Mouse (Mus musculus): ENCODE measurements around the gene Baz1b. TPM values are rescaled to one million over a fixed set of nuclear protein-coding genes. Genes with fewer than 3 reads are reported as not detected.

The Baz1b gene
- polyA plus RNA-seq, 1 experiment = 39.9 TPM

GRCm38 (mm10) chr5:135292001-135292400 lies 104.9 kb downstream of the Baz1b start:
- no peaks in the 10 kb centered on the region for H3K79me3 ChIP-seq (ENCODE audit: low read depth)
- no peaks in the 10 kb centered on the region for H3K79me2 ChIP-seq (ENCODE audit: control insufficient read depth, insufficient read depth)
- H3K36me3 ChIP-seq (ENCODE audit: control insufficient read depth, insufficient read depth) = no peaks in the 10 kb centered on the region
- no peak overlapping the region for H3ac ChIP-seq (ENCODE audit: control insufficient read depth, insufficient read length, low read depth)
- TF ChIP-seq USF1 (IDR thresholded peaks at IDR 0.05; ENCODE audit: low read depth) = no peak
- no peak for TF ChIP-seq FOSL1 (IDR thresholded peaks at IDR 0.05; ENCODE audit: insufficient read depth, low read length, poor library complexity, severe bottlenecking)
- TF ChIP-seq MYOD1 (IDR thresholded peaks at IDR 0.05; ENCODE audit: control insufficient read depth, insufficient read length, low read depth) = no peak
- TF ChIP-seq CEBPB (IDR thresholded peaks at IDR 0.05; ENCODE audit: low read depth) = no peak
- TF ChIP-seq MAX (IDR thresholded peaks at IDR 0.05) = no peak
- no peak for TF ChIP-seq MYOG (IDR thresholded peaks at IDR 0.05; ENCODE audit: control insufficient read depth, extremely low read depth, insufficient read length)
- TF ChIP-seq CTCF (IDR thresholded peaks at IDR 0.05; ENCODE audit: control insufficient read depth, insufficient read depth, insufficient read length) = no peak
- peaks cover 48% of the 10 kb centered on the region for H3K27me3 ChIP-seq (ENCODE audit: control insufficient read depth, insufficient read depth, insufficient read length)
- H3K4me3 ChIP-seq (ENCODE audit: insufficient read depth, poor library complexity, severe bottlenecking) = no peak overlapping the region

Small RNAs within 50 kb of the gene (microRNA-seq; reads per million reads assigned to microRNA genes)
- not detected for gene Gm25315 (ENCODE audit: borderline microRNAs expressed)

Other genes with a start within 250 kb of the Baz1b start
- gene Cldn4, start 240.3 kb upstream of the Baz1b start, polyA plus RNA-seq (2012; fragmentation: generic; extraction: Trizol) = 0.04 TPM
- not detected for gene Cldn3, start 201.1 kb upstream of the Baz1b start, polyA plus RNA-seq (2012; fragmentation: generic; extraction: Trizol)
- 26.8 TPM for gene Abhd11, start 178.1 kb upstream of the Baz1b start, polyA plus RNA-seq (2012; fragmentation: generic; extraction: Trizol)
- gene Stx1a, start 163.8 kb upstream of the Baz1b start, polyA plus RNA-seq (2012; fragmentation: generic; extraction: Trizol) = 5.3 TPM
- 16.8 TPM for gene Dnajc30, start 123.1 kb upstream of the Baz1b start, polyA plus RNA-seq (2012; fragmentation: generic; extraction: Trizol)
- 63.8 TPM for gene Bud23, start 122.3 kb upstream of the Baz1b start, polyA plus RNA-seq (2012; fragmentation: generic; extraction: Trizol)
- gene Vps37d, start 109.0 kb upstream of the Baz1b start, polyA plus RNA-seq (2012; fragmentation: generic; extraction: Trizol) = 3.5 TPM
- not detected for gene Mlxipl, start 97.4 kb upstream of the Baz1b start, polyA plus RNA-seq (2012; fragmentation: generic; extraction: Trizol)
- gene Tbl2, start 37.6 kb upstream of the Baz1b start, polyA plus RNA-seq (2012; fragmentation: generic; extraction: Trizol) = 17.0 TPM
- 50.3 TPM for gene Bcl7b, start 19.0 kb upstream of the Baz1b start, polyA plus RNA-seq (2012; fragmentation: generic; extraction: Trizol)
- gene Fzd9, start 64.0 kb downstream of the Baz1b start, polyA plus RNA-seq (2012; fragmentation: generic; extraction: Trizol) = 0.89 TPM
- not detected for gene Fkbp6, start 162.8 kb downstream of the Baz1b start, polyA plus RNA-seq (2012; fragmentation: generic; extraction: Trizol)
- not detected for gene Trim50, start 166.0 kb downstream of the Baz1b start, polyA plus RNA-seq (2012; fragmentation: generic; extraction: Trizol)
- gene Nsun5, start 182.7 kb downstream of the Baz1b start, polyA plus RNA-seq (2012; fragmentation: generic; extraction: Trizol) = 33.0 TPM
- gene Pom121, start 207.3 kb downstream of the Baz1b start, polyA plus RNA-seq (2012; fragmentation: generic; extraction: Trizol) = 26.9 TPM

All from C2C12 (cell line).